Mouse (Mus musculus) limb, embryonic 15.5 days (tissue): ENCODE results near the gene Wdr44. TPM values are rescaled to one million over a fixed set of nuclear protein-coding genes. Genes with fewer than 3 reads are reported as not detected.
"Not testable (repeated sequence)": the region's sequence is repeated elsewhere in the genome, so short reads cannot be mapped to it uniquely, and the experiment has no call there.

Experiments used
- ATAC-seq: fragments of 200-750 bp; cut with Nextera tagmentation; 2 replicates; pipeline ENCODE4 v1.8.0; 2017; ENCODE audit warnings: low read depth, moderate TSS enrichment; ENCODE audit not compliant: insufficient number of reproducible peaks, low FRiP score, low TSS enrichment
- H3K27ac ChIP-seq: fragments of 300-500 bp; sonication (generic); 2 replicates; pipeline ENCODE4 v1.5.1; 2015; ENCODE audit warnings: moderate library complexity, mild to moderate bottlenecking, inconsistent platforms
- H3K27me3 ChIP-seq: fragments of 300-500 bp; sonication (generic); 2 replicates; pipeline ENCODE4 v1.6.1; 2015; ENCODE audit warnings: inconsistent platforms
- H3K36me3 ChIP-seq: fragments of 300-500 bp; sonication (generic); 2 replicates; pipeline ENCODE4 v1.6.1; 2015; ENCODE audit warnings: inconsistent platforms
- H3K4me1 ChIP-seq: fragments of 300-500 bp; sonication (generic); 2 replicates; pipeline ENCODE4 v1.6.1; 2015; ENCODE audit warnings: inconsistent platforms
- H3K4me2 ChIP-seq: fragments of 300-500 bp; sonication (generic); 2 replicates; pipeline ENCODE4 v1.6.1; 2015; ENCODE audit warnings: mild to moderate bottlenecking, inconsistent platforms
- H3K4me3 ChIP-seq: fragments of 300-500 bp; sonication (generic); 2 replicates; pipeline ENCODE4 v1.5.1; 2015; ENCODE audit warnings: mild to moderate bottlenecking, inconsistent platforms
- H3K9ac ChIP-seq: fragments of 300-500 bp; sonication (generic); 2 replicates; pipeline ENCODE4 v1.6.1; 2015; ENCODE audit warnings: inconsistent platforms
- H3K9me3 ChIP-seq: fragments of 300-500 bp; sonication (generic); 2 replicates; pipeline ENCODE4 v1.6.1; 2016; ENCODE audit warnings: inconsistent platforms
- WGBS: fragments of 180-500 bp; shearing (Covaris S2); methylation state at CpG from one replicate; pipeline ENCODE4 v1.1.7; 2015; 5-methylcytosine and 5-hydroxymethylcytosine counted together
- polyA plus RNA-seq: library from polyadenylated mRNA; unstranded; fragments of >200 nt; fragmentation: Nextera tagmentation; extraction: Ambion mirVana; gene quantifications from 2 replicates; pipeline ENCODE4 v1.2.1, GENCODE M21; 2015

The Wdr44 gene
- polyA plus RNA-seq, 1 experiment from 2014 or later = 13.0 TPM

DNA sequence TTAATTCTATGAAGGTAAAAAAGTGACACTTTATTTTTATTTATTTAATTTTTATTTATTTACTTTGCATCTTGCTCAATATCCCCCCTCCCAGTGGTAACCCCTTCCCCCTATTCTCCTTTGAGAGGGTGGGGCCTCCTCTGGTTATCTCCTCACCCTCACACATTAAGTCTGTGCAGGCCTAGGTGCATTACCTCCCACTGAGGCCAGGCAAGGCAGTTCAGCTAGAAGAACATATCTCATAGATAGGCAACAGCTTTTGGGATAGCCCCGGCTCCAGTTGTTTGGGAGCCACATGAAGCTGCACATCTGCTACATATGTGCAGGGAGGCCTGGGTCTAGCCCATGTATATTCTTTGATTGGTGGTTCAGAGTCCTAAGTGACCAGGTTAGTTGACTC, 6.2 kb downstream of the Wdr44 start:
- Histone ChIP-seq H3K4me3 (no peak overlapping the region), H3K36me3 (no peaks in the 10 kb centered on the region), H3K9ac (no peak overlapping the region), H3K9me3 (no peaks in the 10 kb centered on the region), H3K4me2 (no peak overlapping the region), H3K27me3 (no peaks in the 10 kb centered on the region), H3K27ac (no peak overlapping the region), H3K4me1 (no peaks in the 10 kb centered on the region)
- no peak for ATAC-seq
- 88% methylated on average over 1 of the region's 1 CpGs for WGBS

DNA sequence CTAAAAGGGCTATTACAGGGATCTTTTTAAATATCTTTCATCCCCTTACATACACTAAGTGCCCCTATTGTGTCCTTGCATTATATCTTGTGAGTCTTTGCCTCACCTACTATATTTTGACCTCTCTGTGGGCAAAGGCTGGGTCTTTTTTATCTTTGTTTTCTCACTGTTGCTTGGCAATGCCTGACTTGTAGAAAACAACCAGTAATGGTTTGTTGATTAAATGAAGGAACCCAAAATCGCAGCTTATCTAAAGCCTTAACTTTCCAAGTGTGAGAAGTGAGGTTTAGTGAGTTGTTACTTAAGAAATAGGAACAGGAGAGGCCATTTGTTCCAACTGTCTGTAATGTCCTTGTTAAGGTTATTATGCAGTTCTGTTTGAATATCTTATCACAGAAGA, 24.4 kb downstream of the Wdr44 start:
- H3K9me3 ChIP-seq = no peaks in the 10 kb centered on the region
- H3K36me3 ChIP-seq = no peaks in the 10 kb centered on the region
- no peaks in the 10 kb centered on the region for H3K4me1 ChIP-seq
- 80% methylated on average over 1 of the region's 1 CpGs for WGBS
- no peaks in the 10 kb centered on the region for H3K27me3 ChIP-seq
- no peak overlapping the region for H3K4me2 ChIP-seq
- no peak for ATAC-seq
- no peak overlapping the region for H3K4me3 ChIP-seq
- no peak overlapping the region for H3K9ac ChIP-seq
- no peak overlapping the region for H3K27ac ChIP-seq

GRCm38 (mm10) chrX:23727463-23727862, 34.6 kb downstream of the Wdr44 start:
- WGBS = 53% methylated on average over 1 of the region's 1 CpGs
- H3K27me3 ChIP-seq = no peaks in the 10 kb centered on the region

GRCm38 (mm10) chrX:23754671-23755070, 61.8 kb downstream of the Wdr44 start:
- Histone ChIP-seq H3K9ac (no peak overlapping the region), H3K4me1 (no peaks in the 10 kb centered on the region), H3K36me3 (no peaks in the 10 kb centered on the region), H3K4me3 (no peak overlapping the region), H3K4me2 (no peak overlapping the region), H3K27me3 (no peaks in the 10 kb centered on the region), H3K9me3 (no peaks in the 10 kb centered on the region), H3K27ac (no peak overlapping the region)
- no peak for ATAC-seq
- 50% methylated on average over 1 of the region's 1 CpGs for WGBS

More at GRCm38 (mm10) chrX:23727463-23727862, 34.6 kb downstream of the Wdr44 start:
- H3K4me1 ChIP-seq = no peaks in the 10 kb centered on the region
- H3K9ac ChIP-seq = no peak overlapping the region
- H3K9me3 ChIP-seq = no peaks in the 10 kb centered on the region
- no peak overlapping the region for H3K4me2 ChIP-seq
- H3K4me3 ChIP-seq = no peak overlapping the region
- no peak for ATAC-seq
- H3K27ac ChIP-seq = no peak overlapping the region
- H3K36me3 ChIP-seq = no peaks in the 10 kb centered on the region

DNA sequence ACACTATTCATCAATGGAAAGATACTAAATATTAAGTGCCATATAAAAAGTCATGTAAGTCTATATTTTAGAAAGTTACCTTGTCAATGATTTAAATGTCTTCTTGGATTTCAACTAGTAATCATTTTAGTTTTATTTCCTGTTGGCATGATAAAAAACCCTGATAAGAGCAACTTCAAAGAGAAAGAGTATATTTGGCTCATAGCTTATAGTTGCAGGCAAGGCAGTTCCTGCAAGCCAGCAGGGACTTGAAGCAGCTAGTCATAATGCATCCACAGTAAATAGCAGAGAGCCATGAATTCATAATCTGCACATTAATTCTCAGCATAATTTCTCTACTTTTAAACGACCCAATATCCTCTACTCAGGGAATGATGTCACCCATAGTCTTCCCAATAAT, 75.0 kb downstream of the Wdr44 start:
- Histone ChIP-seq H3K4me2 (no peak overlapping the region), H3K4me3 (no peak overlapping the region), H3K36me3 (no peaks in the 10 kb centered on the region), H3K9me3 (no peaks in the 10 kb centered on the region), H3K9ac (no peak overlapping the region), H3K27ac (no peak overlapping the region), H3K27me3 (no peaks in the 10 kb centered on the region), H3K4me1 (no peaks in the 10 kb centered on the region)
- WGBS = 53% methylated on average over 1 of the region's 1 CpGs
- ATAC-seq = no peak

- WGBS = 71% methylated on average over 3 of the region's 3 CpGs
- no peaks in the 10 kb centered on the region for H3K36me3 ChIP-seq
- H3K4me2 ChIP-seq = no peak overlapping the region
- no peak overlapping the region for H3K27ac ChIP-seq
- ATAC-seq = no peak
- no peak overlapping the region for H3K9ac ChIP-seq
- H3K4me1 ChIP-seq = no peaks in the 10 kb centered on the region
- no peaks in the 10 kb centered on the region for H3K27me3 ChIP-seq
- H3K9me3 ChIP-seq = no peaks in the 10 kb centered on the region
- no peak overlapping the region for H3K4me3 ChIP-seq
Measured at GRCm38 (mm10) chrX:23807125-23807524, 114.3 kb downstream of the Wdr44 start.

DNA sequence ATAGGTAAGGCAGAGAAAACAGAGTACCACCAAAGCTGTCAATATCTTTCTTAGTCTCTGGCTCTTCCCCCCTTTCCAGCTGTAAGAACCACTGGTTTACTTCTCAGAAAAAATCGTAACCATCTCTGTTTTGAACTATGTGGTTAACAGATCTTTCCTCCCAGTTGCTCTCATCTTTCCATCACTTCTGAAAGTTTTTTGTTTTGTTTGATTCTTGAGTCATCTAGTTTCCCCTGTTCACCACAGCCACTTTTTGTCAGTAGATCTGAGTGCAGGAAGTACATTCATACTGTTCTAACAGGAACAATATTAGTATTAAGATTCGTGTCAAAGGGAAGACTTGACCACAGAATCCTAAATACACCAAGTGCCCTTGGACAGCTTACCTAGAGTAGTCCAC, 117.5 kb downstream of the Wdr44 start:
- no peak for ATAC-seq
- WGBS = 87% methylated on average over 2 of the region's 2 CpGs
- Histone ChIP-seq H3K27ac (no peak overlapping the region), H3K9me3 (no peaks in the 10 kb centered on the region), H3K36me3 (no peaks in the 10 kb centered on the region), H3K4me2 (no peak overlapping the region), H3K27me3 (no peaks in the 10 kb centered on the region), H3K4me1 (no peaks in the 10 kb centered on the region), H3K9ac (no peak overlapping the region), H3K4me3 (no peak overlapping the region)

DNA sequence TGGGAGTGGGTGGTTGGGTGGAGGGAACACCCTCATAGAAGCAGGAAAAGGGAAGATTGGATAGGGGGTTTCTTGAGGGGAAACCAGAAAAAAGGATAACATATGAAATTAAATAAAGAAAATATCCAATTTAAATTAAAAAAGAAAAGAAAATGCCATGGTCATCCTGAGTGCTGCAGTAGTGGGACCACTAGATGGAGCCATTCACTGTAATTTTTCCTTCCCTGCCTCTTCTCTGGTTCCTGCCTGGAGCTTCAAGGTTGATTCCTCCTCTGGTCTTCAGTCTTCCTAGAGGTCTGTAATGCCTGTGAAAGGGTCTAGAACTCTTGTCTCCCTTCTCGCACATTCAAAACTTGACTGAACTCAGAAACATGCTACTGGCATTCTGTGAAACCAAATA, 120.4 kb downstream of the Wdr44 start:
- WGBS = 83% methylated on average over 1 of the region's 1 CpGs

DNA sequence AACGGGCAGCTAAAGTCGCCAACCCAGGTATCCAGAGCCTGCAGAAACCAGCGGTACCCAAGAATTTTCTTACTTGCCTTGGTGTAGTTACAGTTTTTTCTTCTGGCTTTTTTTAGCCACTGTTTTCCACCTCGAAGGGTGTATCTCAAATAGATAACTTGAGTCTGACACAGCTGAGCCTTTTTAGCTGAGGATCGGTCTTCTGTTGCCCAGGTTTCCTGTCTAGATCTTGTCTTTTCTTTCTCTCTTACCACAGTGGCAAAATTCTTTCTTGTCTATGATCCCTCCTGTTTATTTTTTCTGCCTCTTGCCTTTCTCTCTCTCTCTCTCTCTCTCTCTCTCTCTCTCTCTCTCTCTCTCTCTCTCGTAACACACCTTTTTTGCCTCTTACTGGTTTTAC, 130.0 kb downstream of the Wdr44 start:
- not testable (repeated sequence) for H3K4me1 ChIP-seq, H3K4me3 ChIP-seq, H3K9ac ChIP-seq, ATAC-seq, H3K27ac ChIP-seq, H3K27me3 ChIP-seq, H3K36me3 ChIP-seq, H3K4me2 ChIP-seq, H3K9me3 ChIP-seq
- 89% methylated on average over 6 of the region's 6 CpGs for WGBS

More for the DNA sequence above, 120.4 kb downstream of the Wdr44 start:
- H3K36me3 ChIP-seq, H3K27me3 ChIP-seq, H3K9me3 ChIP-seq, H3K4me2 ChIP-seq, H3K4me3 ChIP-seq, ATAC-seq, H3K9ac ChIP-seq, H3K27ac ChIP-seq, H3K4me1 ChIP-seq: not testable (repeated sequence)

- WGBS = 62% methylated on average over 19 of the region's 19 CpGs
- no peak overlapping the region for H3K4me2 ChIP-seq
- H3K9ac ChIP-seq = no peak overlapping the region
Measured at GRCm38 (mm10) chrX:23823398-23824023, 130.7 kb downstream of the Wdr44 start.

GRCm38 (mm10) chrX:23833784-23834183, 140.9 kb downstream of the Wdr44 start:
- H3K4me3 ChIP-seq, H3K4me1 ChIP-seq, H3K27ac ChIP-seq, H3K36me3 ChIP-seq, H3K27me3 ChIP-seq, H3K9ac ChIP-seq, H3K4me2 ChIP-seq, ATAC-seq, H3K9me3 ChIP-seq: not testable (repeated sequence)
- WGBS = 82% methylated on average over 11 of the region's 11 CpGs

More at GRCm38 (mm10) chrX:23823398-23824023, 130.7 kb downstream of the Wdr44 start:
- Histone ChIP-seq H3K27ac (no peak overlapping the region), H3K9me3 (no peaks in the 10 kb centered on the region), H3K27me3 (no peaks in the 10 kb centered on the region), H3K36me3 (no peaks in the 10 kb centered on the region), H3K4me1 (no peaks in the 10 kb centered on the region), H3K4me3 (no peak overlapping the region; the same call in 1 of the 2 replicates)
- ATAC-seq = no peak

DNA sequence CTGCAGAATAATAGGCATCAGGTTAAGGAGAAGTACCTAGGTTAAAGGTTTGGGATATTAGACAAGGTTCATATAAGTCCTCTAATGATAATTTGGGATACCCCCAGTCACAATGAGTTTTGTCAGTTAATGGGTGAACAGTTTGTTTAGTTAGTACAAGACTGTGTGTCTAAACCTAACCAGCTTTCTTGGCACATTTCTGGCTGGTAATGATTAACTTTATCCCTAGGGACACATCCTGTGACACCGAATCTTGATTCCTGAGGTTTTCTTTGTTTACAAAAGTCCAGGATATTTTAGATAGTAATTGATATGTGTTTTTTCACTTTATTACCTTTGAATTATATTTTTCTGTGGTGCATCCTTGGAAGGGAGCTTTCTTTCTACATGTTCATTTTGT, 148.1 kb downstream of the Wdr44 start:
- no peaks in the 10 kb centered on the region for H3K36me3 ChIP-seq
- 84% methylated on average over 1 of the region's 1 CpGs for WGBS
- H3K4me3 ChIP-seq = no peak overlapping the region
- no peaks in the 10 kb centered on the region for H3K9me3 ChIP-seq
- no peaks in the 10 kb centered on the region for H3K4me1 ChIP-seq
- H3K4me2 ChIP-seq = no peak overlapping the region
- no peak overlapping the region for H3K9ac ChIP-seq
- H3K27ac ChIP-seq = no peak overlapping the region
- H3K27me3 ChIP-seq = no peaks in the 10 kb centered on the region
- ATAC-seq = no peak
